Mouse (Mus musculus) hindbrain, embryonic 14.5 days (tissue): ENCODE measurements around the gene Tmem145. TPM values are rescaled to one million over a fixed set of nuclear protein-coding genes. Genes with fewer than 3 reads are reported as not detected.

Experiments used
- ATAC-seq: fragments of 200-750 bp; cut with Nextera tagmentation; 2 replicates; pipeline ENCODE4 v1.8.0; 2017; ENCODE audit warnings: moderate number of reproducible peaks, mild to moderate bottlenecking, moderate TSS enrichment, moderate library complexity; ENCODE audit not compliant: low FRiP score
- DNase-seq: peaks from one replicate; pipeline ENCODE4 v3.0.0-alpha.2; 2015; ENCODE audit warnings: low spot score
- H3K27ac ChIP-seq: fragments of 300-500 bp; sonication (generic); 2 replicates; pipeline ENCODE4 v1.5.1; 2014; ENCODE audit warnings: mild to moderate bottlenecking, moderate library complexity
- H3K27me3 ChIP-seq: fragments of 300-500 bp; sonication (generic); 2 replicates; pipeline ENCODE4 v1.6.1; 2014; ENCODE audit warnings: mild to moderate bottlenecking, low read length, mixed read lengths; ENCODE audit not compliant: control insufficient read depth, insufficient read depth
- H3K36me3 ChIP-seq: fragments of 300-500 bp; sonication (generic); replicated peaks from 2 replicates; pipeline ENCODE4 v1.6.1; 2014; ENCODE audit not compliant: control insufficient read depth, insufficient read depth
- H3K4me1 ChIP-seq: fragments of 300-500 bp; sonication (generic); replicated peaks from 2 replicates; pipeline ENCODE4 v1.6.1; 2014; ENCODE audit warnings: antibody characterized with exemption, low read length, mixed read lengths; ENCODE audit not compliant: control insufficient read depth, insufficient read depth
- H3K4me2 ChIP-seq: fragments of 300-500 bp; sonication (generic); replicated peaks from 2 replicates; pipeline ENCODE4 v1.6.1; 2014; ENCODE audit warnings: mild to moderate bottlenecking, moderate library complexity
- H3K4me3 ChIP-seq: fragments of 300-500 bp; sonication (generic); replicated peaks from 2 replicates; pipeline ENCODE4 v1.5.1; 2014; ENCODE audit warnings: mild to moderate bottlenecking, low read length
- H3K9ac ChIP-seq: fragments of 300-500 bp; sonication (generic); 2 replicates; pipeline ENCODE4 v1.6.1; 2014
- H3K9me3 ChIP-seq: fragments of 300-500 bp; sonication (generic); 2 replicates; pipeline ENCODE4 v1.6.1; 2016; ENCODE audit warnings: low read length; ENCODE audit not compliant: control insufficient read depth
- WGBS: fragments of 180-500 bp; shearing (Covaris S2); extraction: QIAGEN DNeasy Blood & Tissue Kit; methylation state at CpG from one replicate; pipeline ENCODE4 v1.1.7; 2014; 5-methylcytosine and 5-hydroxymethylcytosine counted together
- polyA plus RNA-seq: library from polyadenylated mRNA; unstranded; fragments of >200 nt; fragmentation: Nextera tagmentation; extraction: Ambion mirVana; gene quantifications from 2 replicates; pipeline ENCODE4 v1.2.1, GENCODE M21; 2014

The Tmem145 gene
- polyA plus RNA-seq, 1 experiment from 2014 or later, result 74.9 TPM

- peak; percentile 84 for ATAC-seq
- Histone ChIP-seq H3K4me3 (peak overlapping the region; percentile 82), H3K36me3 (peaks cover 24% of the 10 kb centered on the region), H3K4me2 (peak overlapping the region; percentile 79), H3K9me3 (no peaks in the 10 kb centered on the region), H3K27me3 (no peaks in the 10 kb centered on the region), H3K4me1 (peaks cover 53% of the 10 kb centered on the region), H3K27ac (peak overlapping the region; percentile 99), H3K9ac (peak overlapping the region; percentile 80)
- WGBS, result under 1% methylated on average over 85 of the region's 108 CpGs
- peak; percentile 91 for DNase-seq
Observed at GRCm38 (mm10) chr7:25281734-25282601, 23.9 kb upstream of the Tmem145 start.

GRCm38 (mm10) chr7:25282731-25283211 lies 23.1 kb upstream of the Tmem145 start:
- H3K4me2 ChIP-seq, result peak overlapping the region; percentile 79
- H3K36me3 ChIP-seq, result peaks cover 32% of the 10 kb centered on the region
- peak overlapping the region; percentile 99 for H3K27ac ChIP-seq
- H3K9ac ChIP-seq, result peak overlapping the region; percentile 80
- H3K27me3 ChIP-seq, result no peaks in the 10 kb centered on the region
- peak; percentile 51 for DNase-seq
- H3K9me3 ChIP-seq, result no peaks in the 10 kb centered on the region
- peak overlapping the region; percentile 82 for H3K4me3 ChIP-seq
- under 1% methylated on average over 34 of the region's 36 CpGs for WGBS
- ATAC-seq, result no peak; the same call in 1 of the 2 replicates
- peaks cover 46% of the 10 kb centered on the region for H3K4me1 ChIP-seq

DNA sequence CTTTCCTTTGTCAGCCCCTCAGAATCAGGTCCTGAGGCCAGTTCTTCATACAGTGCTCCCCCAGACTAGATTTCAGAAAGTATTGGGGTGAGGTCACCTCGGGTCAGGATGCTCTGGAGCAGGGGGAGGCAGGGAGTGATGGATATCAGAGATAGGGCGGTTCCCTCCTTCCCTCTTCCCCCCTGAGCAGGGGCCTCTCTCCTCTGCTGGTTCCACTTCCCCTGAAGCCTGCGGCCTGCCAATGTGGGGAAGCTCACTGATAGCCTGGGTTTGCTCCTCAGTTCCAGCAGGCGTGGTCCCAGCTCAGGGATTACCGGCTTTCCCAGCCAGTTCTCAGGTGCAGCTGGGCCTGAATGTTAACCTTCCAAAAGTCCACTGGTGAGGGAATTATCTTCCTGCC lies 22.3 kb upstream of the Tmem145 start:
- Histone ChIP-seq H3K36me3 (peaks cover 40% of the 10 kb centered on the region), H3K9me3 (no peaks in the 10 kb centered on the region), H3K4me3 (peak overlapping the region; percentile 82), H3K4me1 (peaks cover 43% of the 10 kb centered on the region), H3K27me3 (no peaks in the 10 kb centered on the region), H3K9ac (peak overlapping the region; percentile 80), H3K27ac (peak overlapping the region; percentile 99), H3K4me2 (peak overlapping the region; percentile 79)
- 24% methylated on average over 5 of the region's 5 CpGs for WGBS
- no peak for ATAC-seq
- DNase-seq, result no peak

DNA sequence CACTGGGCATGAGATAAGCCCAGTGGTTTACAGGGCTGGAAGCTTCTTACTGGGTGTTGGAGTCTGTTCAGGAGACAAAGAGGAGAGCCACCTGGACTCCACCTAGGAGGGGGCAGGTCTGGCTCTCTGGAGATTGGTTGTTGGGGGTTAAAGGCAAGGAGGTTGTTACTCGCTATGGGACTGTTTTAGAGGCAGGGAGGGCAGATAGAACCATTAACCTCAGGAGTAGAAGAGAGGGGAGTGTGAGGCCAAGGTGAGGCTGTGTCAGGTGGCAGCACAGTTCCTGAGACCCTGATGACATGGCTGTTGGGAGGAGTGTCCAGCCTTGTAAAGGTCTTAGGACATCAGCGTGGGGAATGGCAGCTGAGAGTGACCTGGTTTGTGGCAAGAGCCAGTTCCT lies 21.7 kb upstream of the Tmem145 start:
- H3K9me3 ChIP-seq, result no peaks in the 10 kb centered on the region
- DNase-seq (no peak), ATAC-seq (no peak)
- H3K4me1 ChIP-seq, result peaks cover 43% of the 10 kb centered on the region
- H3K36me3 ChIP-seq, result peaks cover 46% of the 10 kb centered on the region
- peak overlapping the region; percentile 79 for H3K4me2 ChIP-seq
- 66% methylated on average over 2 of the region's 2 CpGs for WGBS
- peak overlapping the region; percentile 99; the same call in 1 of the 2 replicates for H3K27ac ChIP-seq
- peak overlapping the region; percentile 80 for H3K9ac ChIP-seq
- peak overlapping the region; percentile 82 for H3K4me3 ChIP-seq
- H3K27me3 ChIP-seq, result no peaks in the 10 kb centered on the region

- Histone ChIP-seq H3K4me1 (peaks cover 39% of the 10 kb centered on the region), H3K9ac (peak overlapping the region; percentile 80), H3K4me2 (peak overlapping the region; percentile 79; the same call in 1 of the 2 replicates), H3K9me3 (no peaks in the 10 kb centered on the region), H3K27ac (no peak overlapping the region), H3K4me3 (peak overlapping the region; percentile 82; the same call in 1 of the 2 replicates), H3K27me3 (no peaks in the 10 kb centered on the region), H3K36me3 (peaks cover 52% of the 10 kb centered on the region)
- ATAC-seq, result no peak
- DNase-seq, result no peak
- WGBS, result 62% methylated on average over 5 of the region's 5 CpGs
Observed at GRCm38 (mm10) chr7:25284766-25285165, 21.1 kb upstream of the Tmem145 start.

GRCm38 (mm10) chr7:25285511-25286238 lies 20.2 kb upstream of the Tmem145 start:
- ATAC-seq, result no peak
- Histone ChIP-seq H3K4me2 (0 out of 2 replicates have a peak overlapping the region, but pooled peaks have one; percentile 79), H3K4me3 (no peak overlapping the region), H3K27me3 (no peaks in the 10 kb centered on the region), H3K9ac (no peak overlapping the region), H3K27ac (no peak overlapping the region), H3K4me1 (peaks cover 30% of the 10 kb centered on the region), H3K9me3 (no peaks in the 10 kb centered on the region), H3K36me3 (peaks cover 61% of the 10 kb centered on the region)
- WGBS, result 87% methylated on average over 20 of the region's 20 CpGs
- no peak for DNase-seq

GRCm38 (mm10) chr7:25286989-25287388 lies 18.9 kb upstream of the Tmem145 start:
- no peaks in the 10 kb centered on the region for H3K27me3 ChIP-seq
- peaks cover 74% of the 10 kb centered on the region for H3K36me3 ChIP-seq
- no peak overlapping the region for H3K27ac ChIP-seq
- H3K4me3 ChIP-seq, result no peak overlapping the region
- no peak overlapping the region for H3K9ac ChIP-seq
- H3K4me1 ChIP-seq, result peaks cover 20% of the 10 kb centered on the region
- no peak for DNase-seq
- no peak overlapping the region for H3K4me2 ChIP-seq
- WGBS, result 81% methylated on average over 8 of the region's 8 CpGs
- no peaks in the 10 kb centered on the region for H3K9me3 ChIP-seq
- no peak for ATAC-seq

- 96% methylated on average over 12 of the region's 12 CpGs for WGBS
- Histone ChIP-seq H3K36me3 (peaks cover 84% of the 10 kb centered on the region), H3K9ac (no peak overlapping the region), H3K4me2 (no peak overlapping the region), H3K27ac (no peak overlapping the region), H3K27me3 (no peaks in the 10 kb centered on the region), H3K4me3 (no peak overlapping the region), H3K9me3 (no peaks in the 10 kb centered on the region), H3K4me1 (peaks cover 19% of the 10 kb centered on the region)
- ATAC-seq (no peak), DNase-seq (no peak)
Observed at GRCm38 (mm10) chr7:25288011-25288410, 17.9 kb upstream of the Tmem145 start.

- no peak for ATAC-seq
Observed at GRCm38 (mm10) chr7:25288721-25289120, 17.2 kb upstream of the Tmem145 start.

More at GRCm38 (mm10) chr7:25288721-25289120, 17.2 kb upstream of the Tmem145 start:
- Histone ChIP-seq H3K9ac (no peak overlapping the region), H3K27ac (no peak overlapping the region), H3K27me3 (no peaks in the 10 kb centered on the region), H3K4me1 (peaks cover 12% of the 10 kb centered on the region), H3K9me3 (no peaks in the 10 kb centered on the region), H3K36me3 (peaks cover 91% of the 10 kb centered on the region), H3K4me2 (no peak overlapping the region), H3K4me3 (no peak overlapping the region)
- WGBS, result 86% methylated on average over 3 of the region's 3 CpGs
- DNase-seq, result no peak
